Mouse (Mus musculus) brain, embryonic 14.5 days (tissue): ENCODE data around the gene Lefty2.

Source experiments
- CTCF ChIP-seq: fragments of 200-500 bp; IDR thresholded peaks from 2 replicates; pipeline ENCODE4 v1.5.1; 2012; ENCODE audit warnings: inconsistent platforms, mild to moderate bottlenecking, moderate library complexity, borderline replicate concordance; ENCODE audit not compliant: insufficient read depth, insufficient read length; ENCODE audit errors: extremely low read depth
- POLR2A ChIP-seq: fragments of 200-500 bp; IDR thresholded peaks from 2 replicates; pipeline ENCODE4 v1.6.1; 2012; ENCODE audit warnings: mild to moderate bottlenecking, inconsistent platforms, borderline replicate concordance; ENCODE audit not compliant: poor library complexity, insufficient read depth, insufficient read length, severe bottlenecking; ENCODE audit errors: extremely low read depth

DNA sequence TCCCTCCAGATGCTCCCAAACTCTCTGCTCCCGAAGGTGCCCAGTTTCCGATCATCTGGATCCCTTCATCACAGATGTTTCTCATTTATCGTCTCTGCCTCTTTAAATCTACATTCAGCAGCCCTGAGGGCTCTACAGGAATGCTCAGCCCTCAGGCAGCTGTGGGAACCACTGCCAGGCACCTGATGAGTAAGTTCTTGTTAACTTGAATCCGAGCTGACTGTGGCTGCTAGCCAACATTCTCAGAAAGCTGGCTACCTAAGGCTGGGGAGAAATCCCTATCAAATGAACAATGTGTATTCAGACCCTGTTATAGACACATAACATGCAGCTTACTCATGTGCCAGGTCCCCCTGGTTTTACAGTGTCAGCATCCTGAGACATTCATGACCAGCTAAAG lies 20.9 kb downstream of the Lefty2 start:
- TF ChIP-seq CTCF: no peak
- no peak for TF ChIP-seq POLR2A
